Mouse (Mus musculus): ENCODE data around the gene Kif20b. TPM values are rescaled to one million over a fixed set of nuclear protein-coding genes. Genes with fewer than 3 reads are reported as not detected.
A peak's percentile ranks its signal among the peaks of the same experiment; 100 is the strongest.

Kif20b gene
- polyA plus RNA-seq (2014; fragmentation: Nextera tagmentation; extraction: Ambion mirVana): 75.3 and 75.8 TPM in 2 replicates

DNA sequence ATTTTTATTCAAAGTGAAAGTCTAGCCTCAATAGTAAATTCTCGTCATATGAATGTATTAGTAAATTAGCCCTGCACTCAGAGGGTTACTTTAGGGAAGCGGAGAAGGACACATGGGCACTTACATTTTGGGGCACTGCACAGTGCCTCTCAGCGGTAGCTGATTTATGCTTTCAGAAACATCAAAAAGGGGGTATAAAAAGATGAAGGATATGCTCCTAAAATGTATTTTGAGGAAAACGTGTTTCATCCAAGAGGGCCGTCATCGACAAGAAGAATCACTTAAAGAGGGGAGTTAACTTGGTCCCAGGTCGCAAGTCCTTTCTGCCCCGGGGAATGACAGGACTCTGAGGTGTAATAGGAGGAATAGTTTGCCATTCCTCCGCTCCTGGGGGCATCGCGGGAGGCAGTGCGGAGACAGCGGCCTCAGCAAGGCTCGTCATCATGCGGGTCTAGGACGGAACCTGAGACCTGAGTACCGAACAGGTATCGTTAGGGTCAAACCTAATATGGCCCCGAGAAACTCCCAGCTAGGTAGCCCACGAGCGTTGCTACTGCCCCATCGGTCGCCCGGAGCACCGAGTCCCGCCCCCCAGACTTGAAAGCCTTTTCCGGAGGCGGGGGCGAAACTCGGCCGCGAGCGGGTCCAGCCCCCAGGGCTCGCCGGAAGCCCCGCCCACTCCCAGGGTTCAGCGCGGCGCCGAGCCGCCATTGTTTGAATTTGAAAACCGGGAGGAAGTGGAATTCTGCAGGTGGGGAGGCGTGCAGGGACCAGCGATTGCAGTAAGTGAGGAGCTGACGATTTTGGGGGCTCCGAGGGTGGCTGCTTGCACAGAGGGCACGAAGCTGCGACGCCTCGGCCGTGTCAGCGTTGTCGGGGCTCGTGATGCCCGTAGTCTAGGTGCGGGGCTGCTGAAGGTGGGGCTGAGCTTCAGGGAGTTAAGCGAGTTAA, at the start of gene Kif20b:
Kif20b (plus strand) TSS at position 710 of the 951 bp plus-strand sequence.
- peak within 1 kb of the TSS; percentile 30 for H3K4me2 ChIP-seq (ENCODE audit: low read depth, low read length)
- H3K27me3 ChIP-seq (ENCODE audit: control insufficient read depth, insufficient read depth, low read length): no peaks in the 10 kb centered on the region
- ATAC-seq (replicated peaks; ENCODE audit: insufficient number of reproducible peaks, low FRiP score, low TSS enrichment, low read depth): peak; percentile 94
- H3K4me1 ChIP-seq (ENCODE audit: control insufficient read depth, insufficient read depth, low read length): no peaks in the 10 kb centered on the region
- peak; percentile 95 for DNase-seq (ENCODE audit: low spot score)
- peak within 1 kb of the TSS; percentile 66 for H3K9ac ChIP-seq (replicated peaks; ENCODE audit: low read length)
- under 1% methylated on average over 57 of the region's 57 CpGs for WGBS
- H3K9me3 ChIP-seq (replicated peaks; ENCODE audit: control insufficient read depth, low read length): no peaks in the 10 kb centered on the region
- no peaks in the 10 kb centered on the region for H3K36me3 ChIP-seq (replicated peaks; ENCODE audit: control insufficient read depth, insufficient read depth, low read depth, low read length)
- peak within 1 kb of the TSS; percentile 73 for H3K4me3 ChIP-seq (ENCODE audit: low read depth, low read length)
- H3K27ac ChIP-seq (replicated peaks; ENCODE audit: low read depth, low read length): no peak within 1 kb of the TSS; the same call in 1 of the 2 replicates

DNA sequence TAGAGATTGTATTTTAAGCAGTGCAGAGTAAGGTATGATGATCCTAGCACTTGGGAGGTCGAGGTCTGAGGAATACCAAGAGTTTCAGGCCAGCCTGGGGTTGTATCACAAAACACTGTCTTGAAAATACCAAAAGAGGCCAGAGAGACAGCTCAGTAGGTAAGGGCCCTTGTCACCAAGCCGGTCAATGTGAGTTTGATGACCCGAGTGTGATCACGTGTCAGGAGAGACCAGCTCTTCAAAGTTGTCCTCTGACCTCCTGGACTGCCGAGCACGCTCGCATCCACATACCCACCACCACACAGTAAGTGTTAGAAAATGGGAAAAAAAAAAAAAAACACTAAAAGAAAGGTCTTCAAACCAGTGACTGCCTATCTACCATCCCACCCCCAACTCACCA, 45.5 kb upstream of the Kif20b start:
- H3K9me3 ChIP-seq (replicated peaks; ENCODE audit: control insufficient read depth, low read length): no peaks in the 10 kb centered on the region
- H3K4me1 ChIP-seq (ENCODE audit: control insufficient read depth, insufficient read depth, low read length): no peaks in the 10 kb centered on the region
- H3K9ac ChIP-seq (replicated peaks; ENCODE audit: low read length): no peak overlapping the region
- H3K36me3 ChIP-seq (replicated peaks; ENCODE audit: control insufficient read depth, insufficient read depth, low read depth, low read length): no peaks in the 10 kb centered on the region
- H3K27ac ChIP-seq (replicated peaks; ENCODE audit: low read depth, low read length): no peak overlapping the region
- H3K27me3 ChIP-seq (ENCODE audit: control insufficient read depth, insufficient read depth, low read length): no peaks in the 10 kb centered on the region
- 73% methylated on average over 7 of the region's 7 CpGs for WGBS
- H3K4me3 ChIP-seq (ENCODE audit: low read depth, low read length): no peak overlapping the region
- no peak for ATAC-seq (replicated peaks; ENCODE audit: insufficient number of reproducible peaks, low FRiP score, low TSS enrichment, low read depth)
- no peak for DNase-seq (ENCODE audit: low spot score)
- no peak overlapping the region for H3K4me2 ChIP-seq (ENCODE audit: low read depth, low read length)

DNA sequence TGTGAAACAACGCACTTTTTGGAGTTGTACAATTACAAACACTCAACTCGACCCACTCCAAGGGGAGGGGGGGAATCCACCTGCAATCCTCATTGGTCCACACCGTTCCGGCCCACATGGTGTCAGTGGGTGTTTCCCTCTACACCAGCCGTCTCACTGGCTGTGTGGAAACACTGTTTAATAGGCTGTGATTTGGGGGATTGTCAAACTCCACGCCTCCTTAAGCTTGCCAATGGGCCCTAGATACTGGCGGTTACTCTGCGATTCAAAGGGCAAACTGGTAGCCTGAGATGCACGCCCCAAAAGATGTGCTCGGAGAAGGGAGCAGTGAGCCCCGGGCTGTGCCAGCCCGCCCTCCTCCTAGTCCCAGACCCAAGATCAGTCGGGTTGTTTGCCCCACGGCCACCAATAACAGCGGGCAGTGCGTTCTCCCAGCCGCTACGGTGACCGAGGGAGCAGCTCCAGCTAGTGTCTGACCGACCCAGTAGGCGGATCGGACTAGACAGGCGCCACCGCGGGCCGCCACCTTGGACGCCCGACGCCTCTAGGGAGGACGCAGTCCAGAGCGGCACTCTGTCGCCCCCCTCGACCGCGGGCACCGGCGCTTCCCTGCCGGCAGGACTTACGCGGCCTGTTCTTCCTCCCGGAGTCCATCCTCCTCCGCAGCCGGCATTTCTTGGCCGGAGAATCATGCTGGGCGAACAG, 44.1 kb upstream of the Kif20b start:
- Histone ChIP-seq H3K4me3 (ENCODE audit: low read depth, low read length) (peak overlapping the region; percentile 73), H3K27me3 (ENCODE audit: control insufficient read depth, insufficient read depth, low read length) (no peaks in the 10 kb centered on the region), H3K36me3 (replicated peaks; ENCODE audit: control insufficient read depth, insufficient read depth, low read depth, low read length) (no peaks in the 10 kb centered on the region), H3K27ac (replicated peaks; ENCODE audit: low read depth, low read length) (peak overlapping the region; percentile 94), H3K4me1 (ENCODE audit: control insufficient read depth, insufficient read depth, low read length) (no peaks in the 10 kb centered on the region), H3K9ac (replicated peaks; ENCODE audit: low read length) (peak overlapping the region; percentile 84), H3K9me3 (replicated peaks; ENCODE audit: control insufficient read depth, low read length) (no peaks in the 10 kb centered on the region), H3K4me2 (ENCODE audit: low read depth, low read length) (peak overlapping the region; percentile 45)
- DNase-seq (ENCODE audit: low spot score): peak; percentile 92
- WGBS: under 1% methylated on average over 45 of the region's 45 CpGs
- ATAC-seq (replicated peaks; ENCODE audit: insufficient number of reproducible peaks, low FRiP score, low TSS enrichment, low read depth): peak; percentile 96

DNA sequence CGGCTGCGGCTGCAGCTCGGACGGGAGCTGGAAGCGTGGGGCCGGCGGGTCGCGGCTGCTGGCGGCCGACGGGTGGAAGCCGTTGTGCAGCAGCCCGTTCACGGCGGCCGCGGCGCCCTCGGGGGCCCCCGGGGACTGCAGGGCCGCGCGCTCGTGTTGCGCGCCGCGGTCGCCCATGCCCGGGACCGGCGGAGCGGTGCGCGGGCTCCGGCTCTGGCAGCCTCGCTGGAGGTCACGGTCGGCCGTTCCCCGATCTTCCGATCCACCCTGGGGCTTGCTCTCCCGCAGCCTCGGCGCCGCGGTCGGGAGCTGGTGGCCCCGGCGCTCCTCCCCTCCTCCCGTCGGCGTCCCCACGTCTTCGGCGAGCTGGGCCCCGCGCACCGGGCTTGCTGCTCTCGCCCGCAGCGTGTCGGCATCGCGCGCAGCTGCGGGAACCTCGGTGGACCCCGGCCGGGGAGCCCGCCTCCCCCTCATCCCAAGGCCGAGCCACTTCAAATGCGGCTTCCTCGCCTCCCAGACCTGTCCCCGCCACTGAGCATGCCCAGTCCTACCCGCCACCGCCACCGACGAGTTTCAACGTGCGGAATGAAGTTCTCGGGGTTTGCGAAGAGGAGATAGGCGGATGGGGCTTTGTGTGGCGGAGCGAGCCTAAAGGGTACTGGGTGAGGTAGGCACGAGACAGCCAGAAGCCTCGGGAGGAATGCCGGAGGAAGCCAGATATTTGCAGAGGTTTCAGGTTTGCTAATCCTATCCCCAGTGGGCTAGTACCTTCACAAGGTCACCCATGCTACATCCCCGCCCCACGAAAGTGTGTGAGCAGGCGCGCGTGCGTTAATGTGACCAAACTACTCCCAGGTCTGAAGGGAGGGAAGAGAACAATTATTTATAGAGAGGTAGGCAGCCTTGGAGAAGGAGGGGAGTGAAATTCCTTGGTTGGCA, 43.3 kb upstream of the Kif20b start, which contains the start of gene Pank1:
Pank1 (minus strand) TSS at position 853 of the 939 bp plus-strand sequence.
- H3K4me2 ChIP-seq (ENCODE audit: low read depth, low read length): peak within 1 kb of the TSS; percentile 45
- peak within 1 kb of the TSS; percentile 73 for H3K4me3 ChIP-seq (ENCODE audit: low read depth, low read length)
- WGBS: under 1% methylated on average over 94 of the region's 96 CpGs
- no peaks in the 10 kb centered on the region for H3K9me3 ChIP-seq (replicated peaks; ENCODE audit: control insufficient read depth, low read length)
- peak; percentile 59 for ATAC-seq (replicated peaks; ENCODE audit: insufficient number of reproducible peaks, low FRiP score, low TSS enrichment, low read depth)
- no peaks in the 10 kb centered on the region for H3K4me1 ChIP-seq (ENCODE audit: control insufficient read depth, insufficient read depth, low read length)
- no peaks in the 10 kb centered on the region for H3K27me3 ChIP-seq (ENCODE audit: control insufficient read depth, insufficient read depth, low read length)
- peak; percentile 79 for DNase-seq (ENCODE audit: low spot score)
- no peaks in the 10 kb centered on the region for H3K36me3 ChIP-seq (replicated peaks; ENCODE audit: control insufficient read depth, insufficient read depth, low read depth, low read length)
- peak within 1 kb of the TSS; percentile 84 for H3K9ac ChIP-seq (replicated peaks; ENCODE audit: low read length)
- peak within 1 kb of the TSS; percentile 94 for H3K27ac ChIP-seq (replicated peaks; ENCODE audit: low read depth, low read length)

DNA sequence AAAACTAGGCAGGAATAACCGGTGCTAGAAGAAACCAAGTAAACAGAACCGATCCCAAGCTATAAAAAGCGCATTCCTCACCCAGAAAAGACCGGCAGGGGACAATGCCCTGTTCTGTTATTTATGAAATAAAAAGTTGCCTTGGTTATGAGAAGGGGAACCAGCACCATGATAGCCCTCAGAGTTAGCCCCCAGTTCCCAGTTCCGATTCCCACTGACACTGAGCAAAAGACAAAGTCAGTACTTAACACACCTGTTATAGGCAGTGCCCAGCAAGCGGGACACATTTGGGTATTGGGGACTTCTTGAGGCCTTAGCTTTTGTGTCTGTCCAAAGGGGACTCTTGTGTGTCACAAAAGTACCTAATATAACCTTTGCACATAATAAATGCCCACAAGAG, 42.5 kb upstream of the Kif20b start:
- no peaks in the 10 kb centered on the region for H3K27me3 ChIP-seq (ENCODE audit: control insufficient read depth, insufficient read depth, low read length)
- no peak overlapping the region for H3K27ac ChIP-seq (replicated peaks; ENCODE audit: low read depth, low read length)
- H3K36me3 ChIP-seq (replicated peaks; ENCODE audit: control insufficient read depth, insufficient read depth, low read depth, low read length): no peaks in the 10 kb centered on the region
- DNase-seq (ENCODE audit: low spot score): peak; percentile 2
- ATAC-seq (replicated peaks; ENCODE audit: insufficient number of reproducible peaks, low FRiP score, low TSS enrichment, low read depth): no peak
- peak overlapping the region; percentile 84 for H3K9ac ChIP-seq (replicated peaks; ENCODE audit: low read length)
- H3K9me3 ChIP-seq (replicated peaks; ENCODE audit: control insufficient read depth, low read length): no peaks in the 10 kb centered on the region
- no peaks in the 10 kb centered on the region for H3K4me1 ChIP-seq (ENCODE audit: control insufficient read depth, insufficient read depth, low read length)
- H3K4me2 ChIP-seq (ENCODE audit: low read depth, low read length): peak overlapping the region; percentile 45
- 28% methylated on average over 6 of the region's 6 CpGs for WGBS
- H3K4me3 ChIP-seq (ENCODE audit: low read depth, low read length): peak overlapping the region; percentile 73

DNA sequence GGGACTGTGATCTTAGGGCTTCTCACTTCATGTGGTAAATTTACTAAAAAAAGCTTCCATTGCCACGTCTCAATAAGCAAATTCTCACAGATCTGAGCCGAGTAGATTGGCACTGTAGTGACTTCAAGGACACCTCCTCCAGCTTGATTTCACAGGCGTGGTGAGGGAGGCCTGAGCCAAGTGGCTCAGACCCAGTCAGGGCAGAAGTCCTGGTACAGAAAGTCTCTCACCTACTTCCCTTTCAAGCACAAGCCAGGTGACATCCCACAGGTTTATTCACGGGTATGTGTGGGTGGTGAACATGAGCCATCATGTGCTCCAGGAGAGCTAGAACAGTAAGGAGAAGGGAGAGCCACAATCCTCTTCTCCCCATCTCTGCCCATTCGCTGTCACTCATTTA, 41.0 kb upstream of the Kif20b start:
- Histone ChIP-seq H3K9ac (replicated peaks; ENCODE audit: low read length) (no peak overlapping the region), H3K27me3 (ENCODE audit: control insufficient read depth, insufficient read depth, low read length) (no peaks in the 10 kb centered on the region), H3K4me1 (ENCODE audit: control insufficient read depth, insufficient read depth, low read length) (no peaks in the 10 kb centered on the region), H3K9me3 (replicated peaks; ENCODE audit: control insufficient read depth, low read length) (no peaks in the 10 kb centered on the region), H3K4me3 (ENCODE audit: low read depth, low read length) (no peak overlapping the region), H3K4me2 (ENCODE audit: low read depth, low read length) (no peak overlapping the region), H3K36me3 (replicated peaks; ENCODE audit: control insufficient read depth, insufficient read depth, low read depth, low read length) (no peaks in the 10 kb centered on the region), H3K27ac (replicated peaks; ENCODE audit: low read depth, low read length) (no peak overlapping the region)
- no peak for DNase-seq (ENCODE audit: low spot score)
- 81% methylated on average over 5 of the region's 5 CpGs for WGBS
- ATAC-seq (replicated peaks; ENCODE audit: insufficient number of reproducible peaks, low FRiP score, low TSS enrichment, low read depth): no peak

DNA sequence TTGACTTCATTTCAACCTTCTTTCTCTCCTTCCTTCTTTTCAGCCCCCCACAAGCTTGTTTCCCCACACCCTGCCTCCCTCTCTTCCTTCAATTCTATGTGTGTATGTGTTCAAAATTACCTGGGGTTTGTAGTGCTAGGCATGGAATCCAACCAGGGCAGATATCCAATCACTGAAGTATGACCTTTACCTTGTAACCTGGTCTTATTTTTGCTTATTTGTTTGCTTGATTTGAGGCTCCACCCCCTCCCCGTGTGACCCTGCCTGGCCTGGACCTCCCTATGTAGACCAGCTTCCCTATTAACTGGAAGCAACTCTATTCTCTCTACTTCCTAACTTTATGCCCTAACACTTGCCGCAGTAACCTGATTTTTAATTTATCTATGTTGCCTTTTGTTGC, 39.7 kb upstream of the Kif20b start:
- ATAC-seq (replicated peaks; ENCODE audit: insufficient number of reproducible peaks, low FRiP score, low TSS enrichment, low read depth): no peak
- WGBS: 73% methylated on average over 2 of the region's 2 CpGs

More for the DNA sequence above, 39.7 kb upstream of the Kif20b start:
- Histone ChIP-seq H3K36me3 (replicated peaks; ENCODE audit: control insufficient read depth, insufficient read depth, low read depth, low read length) (no peaks in the 10 kb centered on the region), H3K4me2 (ENCODE audit: low read depth, low read length) (no peak overlapping the region), H3K9me3 (replicated peaks; ENCODE audit: control insufficient read depth, low read length) (no peaks in the 10 kb centered on the region), H3K27ac (replicated peaks; ENCODE audit: low read depth, low read length) (no peak overlapping the region), H3K27me3 (ENCODE audit: control insufficient read depth, insufficient read depth, low read length) (no peaks in the 10 kb centered on the region), H3K4me3 (ENCODE audit: low read depth, low read length) (no peak overlapping the region), H3K9ac (replicated peaks; ENCODE audit: low read length) (no peak overlapping the region), H3K4me1 (ENCODE audit: control insufficient read depth, insufficient read depth, low read length) (no peaks in the 10 kb centered on the region)
- DNase-seq (ENCODE audit: low spot score): no peak
